8 mouse cellular contexts compared by ENCODE assay signal in the genomic region with DNA sequence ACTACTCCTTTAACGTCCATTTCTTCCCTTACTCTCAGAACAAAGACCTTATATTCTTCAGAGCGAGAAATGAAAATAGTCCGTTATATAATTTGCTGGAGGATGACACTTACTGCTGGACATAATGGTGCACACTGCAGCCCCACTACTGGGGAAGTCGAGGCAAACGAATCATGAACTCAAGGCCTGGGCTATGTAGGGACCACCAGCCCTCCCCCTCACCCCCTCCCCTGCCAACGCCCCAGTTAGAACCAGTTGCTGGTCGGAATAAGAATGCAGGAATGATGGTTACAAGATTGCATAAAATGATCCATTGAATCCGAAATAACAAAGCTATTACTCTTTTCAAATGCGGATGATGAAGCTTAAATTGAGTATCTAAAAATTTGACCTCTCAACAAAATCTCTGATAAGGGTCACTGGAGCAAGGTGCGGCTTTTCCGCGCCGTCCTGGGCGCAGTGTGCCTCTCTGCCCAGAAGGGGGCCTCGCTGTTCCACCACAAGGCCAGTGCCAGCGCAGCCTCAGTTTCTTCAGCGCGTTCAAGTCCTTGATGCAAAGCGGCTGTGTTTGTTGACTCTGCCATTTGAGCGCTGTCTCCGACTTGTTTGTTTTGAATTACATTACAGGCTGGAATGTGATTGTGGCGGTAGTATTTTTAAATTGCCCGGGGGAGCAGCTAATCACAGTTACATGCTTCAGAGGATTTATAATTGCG. TPM values are rescaled to one million over a fixed set of nuclear protein-coding genes. Genes with fewer than 3 reads are reported as not detected.
DNase-seq lines count a peak whose midpoint lies in the region; ATAC-seq lines count a peak whose summit lies in the region.

No protein-coding gene starts in this region.

- peaks cover 24% of the 10 kb centered on the region for H3K36me3 ChIP-seq in embryonic facial prominence, embryonic 12.5 days
- peaks cover 37% of the 10 kb centered on the region for H3K36me3 ChIP-seq in heart, embryonic 12.5 days
- H3K36me3 ChIP-seq in kidney, embryonic 15.5 days = peaks cover 37% of the 10 kb centered on the region
- peaks cover 42% of the 10 kb centered on the region for H3K36me3 ChIP-seq in liver, embryonic 12.5 days
- 0 out of 2 replicates have a peak, but pooled peaks cover 7% of the 10 kb centered on the region for H3K36me3 ChIP-seq in stomach, embryonic 15.5 days

- no peaks in the 10 kb centered on the region for H3K9me3 ChIP-seq in embryonic facial prominence, embryonic 12.5 days
- H3K9me3 ChIP-seq in heart, embryonic 12.5 days (replicated peaks) = no peaks in the 10 kb centered on the region
- no peaks in the 10 kb centered on the region for H3K9me3 ChIP-seq in kidney, embryonic 15.5 days (replicated peaks)
- no peaks in the 10 kb centered on the region for H3K9me3 ChIP-seq in liver, embryonic 12.5 days (replicated peaks)
- no peaks in the 10 kb centered on the region for H3K9me3 ChIP-seq in stomach, embryonic 15.5 days

- H3K27ac ChIP-seq in embryonic facial prominence, embryonic 12.5 days = no peak overlapping the region
- H3K27ac ChIP-seq in heart, embryonic 12.5 days (ENCODE audit: poor library complexity, severe bottlenecking) = no peak overlapping the region
- peak overlapping the region; percentile 46; the same call in 1 of the 2 replicates for H3K27ac ChIP-seq in kidney, embryonic 15.5 days
- H3K27ac ChIP-seq in liver, embryonic 12.5 days = no peak overlapping the region
- no peak overlapping the region for H3K27ac ChIP-seq in stomach, embryonic 15.5 days

- peak; percentile 55; the same call in 1 of the 2 replicates for ATAC-seq in embryonic facial prominence, embryonic 12.5 days (ENCODE audit: insufficient number of reproducible peaks, insufficient read depth, low FRiP score, low TSS enrichment)
- no peak for ATAC-seq in heart, embryonic 12.5 days (ENCODE audit: insufficient number of reproducible peaks, low FRiP score)
- peak; percentile 89 for ATAC-seq in kidney, embryonic 15.5 days (replicated peaks; ENCODE audit: low FRiP score)
- ATAC-seq in liver, embryonic 12.5 days = no peak
- no peak; the same call in 1 of the 2 replicates for ATAC-seq in stomach, embryonic 15.5 days (ENCODE audit: insufficient read depth, low FRiP score, low read depth)

- peak overlapping the region; percentile 39 for H3K4me2 ChIP-seq in embryonic facial prominence, embryonic 12.5 days (replicated peaks)
- peak overlapping the region; percentile 70 for H3K4me2 ChIP-seq in heart, embryonic 12.5 days
- H3K4me2 ChIP-seq in kidney, embryonic 15.5 days = peak overlapping the region; percentile 59
- H3K4me2 ChIP-seq in liver, embryonic 12.5 days = peak overlapping the region; percentile 37
- H3K4me2 ChIP-seq in stomach, embryonic 15.5 days = peak overlapping the region; percentile 49

- H3K4me1 ChIP-seq in embryonic facial prominence, embryonic 12.5 days = 0 out of 2 replicates have a peak, but pooled peaks cover under 1% of the 10 kb centered on the region
- peaks cover 6% of the 10 kb centered on the region; the same call in 1 of the 2 replicates for H3K4me1 ChIP-seq in heart, embryonic 12.5 days (replicated peaks)
- peaks cover 20% of the 10 kb centered on the region for H3K4me1 ChIP-seq in kidney, embryonic 15.5 days
- no peaks in the 10 kb centered on the region for H3K4me1 ChIP-seq in liver, embryonic 12.5 days
- no peaks in the 10 kb centered on the region for H3K4me1 ChIP-seq in stomach, embryonic 15.5 days

- peak overlapping the region; percentile 2 for H3K4me3 ChIP-seq in embryonic facial prominence, embryonic 12.5 days
- peak overlapping the region; percentile 41 for H3K4me3 ChIP-seq in heart, embryonic 12.5 days
- H3K4me3 ChIP-seq in kidney, embryonic 15.5 days (replicated peaks) = peak overlapping the region; percentile 31
- H3K4me3 ChIP-seq in liver, embryonic 12.5 days = no peak overlapping the region
- H3K4me3 ChIP-seq in stomach, embryonic 15.5 days (replicated peaks) = no peak overlapping the region; the same call in 1 of the 2 replicates

- H3K9ac ChIP-seq in embryonic facial prominence, embryonic 12.5 days = no peak overlapping the region
- H3K9ac ChIP-seq in heart, embryonic 12.5 days = no peak overlapping the region
- H3K9ac ChIP-seq in kidney, embryonic 15.5 days = no peak overlapping the region
- no peak overlapping the region for H3K9ac ChIP-seq in liver, embryonic 12.5 days
- H3K9ac ChIP-seq in stomach, embryonic 15.5 days = no peak overlapping the region

- peak; percentile 72 for DNase-seq in layer of hippocampus, adult 11-12 months (ENCODE audit: low spot score)
- no peak for DNase-seq in layer of hippocampus, adult 9-10 months (ENCODE audit: low spot score)
- peak; percentile 72 for DNase-seq in neural tube, embryonic 10.5 days (ENCODE audit: extremely low spot score, low spot score)

- no peaks in the 10 kb centered on the region for H3K27me3 ChIP-seq in embryonic facial prominence, embryonic 12.5 days
- H3K27me3 ChIP-seq in heart, embryonic 12.5 days (replicated peaks) = no peaks in the 10 kb centered on the region
- no peaks in the 10 kb centered on the region for H3K27me3 ChIP-seq in kidney, embryonic 15.5 days
- no peaks in the 10 kb centered on the region for H3K27me3 ChIP-seq in liver, embryonic 12.5 days (replicated peaks)
- H3K27me3 ChIP-seq in stomach, embryonic 15.5 days (replicated peaks) = no peaks in the 10 kb centered on the region

- WGBS in embryonic facial prominence, embryonic 12.5 days = 26% methylated on average over 24 of the region's 24 CpGs
- 25% methylated on average over 24 of the region's 24 CpGs for WGBS in heart, embryonic 12.5 days
- WGBS in kidney, embryonic 15.5 days = 23% methylated on average over 24 of the region's 24 CpGs
- 28% methylated on average over 24 of the region's 24 CpGs for WGBS in liver, embryonic 12.5 days (ENCODE audit: insufficient replicate concordance)
- 27% methylated on average over 24 of the region's 24 CpGs for WGBS in stomach, embryonic 15.5 days

RNA-seq across cellular contexts. Expression of gene Pex3, which starts 11.6 kb away (rescaled TPM):
- polyA plus RNA-seq in embryonic facial prominence, embryonic 12.5 days (2016; fragmentation: Nextera tagmentation; extraction: Ambion mirVana) = 25.6 and 26.7 TPM in 2 replicates
- polyA plus RNA-seq in heart, embryonic 12.5 days (2016; fragmentation: Nextera tagmentation; extraction: Ambion mirVana) = 20.2 and 20.4 TPM in 2 replicates
- 24.8 and 25.5 TPM in 2 replicates for polyA plus RNA-seq in kidney, embryonic 15.5 days (2015; fragmentation: Nextera tagmentation; extraction: Ambion mirVana)
- polyA plus RNA-seq in liver, embryonic 12.5 days (2016; fragmentation: Nextera tagmentation; extraction: Ambion mirVana) = 12.4 and 14.2 TPM in 2 replicates
- 19.9 and 21.5 TPM in 2 replicates for polyA plus RNA-seq in stomach, embryonic 15.5 days (2015; fragmentation: Nextera tagmentation; extraction: Ambion mirVana)

RNA-seq across cellular contexts. Expression of gene Adat2, which starts 11.8 kb away (rescaled TPM):
- polyA plus RNA-seq in embryonic facial prominence, embryonic 12.5 days (2016; fragmentation: Nextera tagmentation; extraction: Ambion mirVana) = 4.1 and 5.1 TPM in 2 replicates
- polyA plus RNA-seq in heart, embryonic 12.5 days (2016; fragmentation: Nextera tagmentation; extraction: Ambion mirVana) = 2.2 and 3.2 TPM in 2 replicates
- polyA plus RNA-seq in kidney, embryonic 15.5 days (2015; fragmentation: Nextera tagmentation; extraction: Ambion mirVana) = 4.7 and 5.4 TPM in 2 replicates
- 3.7 and 4.0 TPM in 2 replicates for polyA plus RNA-seq in liver, embryonic 12.5 days (2016; fragmentation: Nextera tagmentation; extraction: Ambion mirVana)
- polyA plus RNA-seq in stomach, embryonic 15.5 days (2015; fragmentation: Nextera tagmentation; extraction: Ambion mirVana) = 3.6 and 4.1 TPM in 2 replicates

Comparison
In these comparisons a context has a peak if more than half of its experiments do, and no peak if none do; other contexts are left out.
1. ATAC-seq: peak in embryonic facial prominence, embryonic 12.5 days (single experiment) and kidney, embryonic 15.5 days (single experiment); none in heart, embryonic 12.5 days (single experiment), liver, embryonic 12.5 days (single experiment) and stomach, embryonic 15.5 days (single experiment).
2. H3K4me3 ChIP-seq: peak in embryonic facial prominence, embryonic 12.5 days (single experiment), heart, embryonic 12.5 days (single experiment) and kidney, embryonic 15.5 days (single experiment); none in liver, embryonic 12.5 days (single experiment) and stomach, embryonic 15.5 days (single experiment).
3. Peak in every context shown above with its lines, with median percentiles within 50 percentile points of each other: H3K4me2 ChIP-seq.